Mouse (Mus musculus): Measurements from ENCODE around the gene Cd8b1.

The Cd8b1 gene

GRCm38 (mm10) chr6:71352201-71352600, 29.6 kb downstream of the Cd8b1 start:
- no peak for DNase-seq

GRCm38 (mm10) chr6:71352866-71353427, 30.4 kb downstream of the Cd8b1 start:
- no peak for DNase-seq

DNA sequence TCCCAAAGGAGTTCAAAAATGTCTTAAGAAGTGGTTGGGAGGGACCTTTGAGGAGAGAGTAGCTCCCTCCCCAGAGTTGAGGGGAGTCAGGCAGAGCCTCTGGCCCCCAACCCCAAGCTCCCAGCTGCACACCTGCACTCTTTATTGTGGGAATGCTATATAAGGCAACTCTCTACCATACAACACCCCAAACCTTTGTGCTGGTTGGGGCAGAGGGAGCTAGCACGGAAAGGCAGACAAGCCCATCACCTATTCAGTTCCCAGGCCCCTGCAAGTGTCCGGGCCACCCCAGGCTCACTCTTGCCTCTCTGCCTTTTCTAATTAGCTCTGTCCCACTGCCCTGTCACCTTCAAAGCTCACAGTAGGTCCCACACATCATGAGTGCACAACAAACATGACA, 31.1 kb downstream of the Cd8b1 start:
- no peak for DNase-seq

DNA sequence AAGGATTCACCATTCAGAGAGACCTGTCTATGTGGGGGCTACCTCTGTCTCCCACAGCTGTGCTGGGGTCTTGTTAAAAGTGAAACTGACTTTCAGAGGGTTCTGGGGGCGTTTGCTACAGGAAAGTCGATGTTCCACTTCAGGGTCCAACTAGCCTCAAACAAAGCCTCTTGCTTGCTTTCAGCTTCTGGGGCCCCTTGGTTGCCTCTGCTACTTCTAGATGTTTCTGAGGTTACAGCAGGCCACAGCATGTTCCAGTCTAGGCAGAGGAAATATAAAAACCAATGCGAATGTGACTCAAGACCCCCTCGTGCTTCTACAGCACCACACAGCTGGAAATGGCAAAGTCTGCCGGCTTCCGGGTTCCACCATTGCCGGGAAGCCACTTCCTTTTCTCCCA, 34.9 kb downstream of the Cd8b1 start:
- DNase-seq = no peak

DNA sequence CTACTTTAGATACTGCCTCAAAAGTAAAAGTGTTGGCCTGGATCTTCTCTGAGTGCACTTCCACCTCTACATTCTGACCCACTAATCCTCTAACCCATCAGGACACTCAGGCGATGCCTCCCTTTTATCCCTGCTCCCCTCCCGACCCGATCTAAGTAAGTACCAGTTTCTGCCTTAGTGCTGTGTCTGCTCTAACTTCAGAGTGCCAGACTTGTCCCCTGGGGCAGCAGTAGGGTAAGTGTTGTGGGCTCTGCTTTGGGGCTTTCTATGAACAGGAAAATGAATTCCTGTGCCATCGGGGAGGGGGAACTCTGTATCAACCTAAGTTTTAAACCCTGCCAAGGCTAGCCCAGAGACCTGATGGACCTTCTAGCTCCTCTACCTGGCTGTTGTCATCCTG, 37.6 kb downstream of the Cd8b1 start:
- DNase-seq = no peak

DNA sequence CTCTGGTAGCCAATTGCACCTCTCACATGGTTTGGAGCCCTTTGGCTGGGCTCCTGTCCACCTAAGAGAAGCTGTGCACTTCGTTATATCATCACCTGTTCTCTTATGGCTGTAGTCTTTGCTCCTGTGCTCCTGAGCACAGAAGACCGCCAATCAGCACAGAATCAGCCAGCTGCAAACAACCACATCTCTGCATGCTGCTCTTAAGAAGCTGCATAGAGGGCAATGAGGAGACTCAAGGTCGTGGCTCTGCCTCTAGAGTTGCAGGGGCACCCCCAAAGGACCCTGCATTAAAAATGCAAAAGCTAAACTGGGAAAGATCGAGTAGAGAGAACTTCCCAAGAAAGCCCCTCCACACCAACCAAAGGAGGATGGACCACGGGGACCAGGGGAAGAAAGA, 38.2 kb downstream of the Cd8b1 start:
- no peak for DNase-seq

DNA sequence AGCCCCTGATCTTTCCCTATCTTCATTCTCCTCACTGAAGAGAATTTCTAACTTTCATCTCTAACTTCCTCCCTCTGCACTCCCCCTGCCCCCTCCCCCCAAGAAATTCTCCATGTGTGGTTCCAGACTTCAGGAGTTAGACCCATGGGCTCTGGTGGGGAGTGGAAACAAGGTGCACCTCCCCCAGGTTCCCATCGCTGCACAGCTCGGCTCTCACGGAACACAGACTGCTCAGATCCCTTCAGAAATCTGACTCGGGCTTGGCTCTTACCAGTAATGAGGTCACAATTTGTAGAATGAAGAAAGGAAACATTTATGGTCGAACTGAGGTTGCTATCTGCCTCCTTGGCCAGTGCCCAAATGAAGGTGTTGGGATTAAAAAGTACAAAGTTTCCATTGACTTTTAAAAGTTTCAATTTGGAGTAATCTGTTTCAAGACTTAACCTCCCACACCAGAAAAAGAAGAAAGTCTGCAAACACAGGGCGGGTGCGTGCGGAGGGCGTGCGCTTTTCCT, 38.6 kb downstream of the Cd8b1 start:
- no peak for DNase-seq

GRCm38 (mm10) chr6:71363995-71364394, 41.4 kb downstream of the Cd8b1 start:
- no peak for DNase-seq

- DNase-seq = no peak
Measured at GRCm38 (mm10) chr6:71369416-71369815, 46.8 kb downstream of the Cd8b1 start.

GRCm38 (mm10) chr6:71371085-71371605, 48.6 kb downstream of the Cd8b1 start:
- no peak for DNase-seq

DNA sequence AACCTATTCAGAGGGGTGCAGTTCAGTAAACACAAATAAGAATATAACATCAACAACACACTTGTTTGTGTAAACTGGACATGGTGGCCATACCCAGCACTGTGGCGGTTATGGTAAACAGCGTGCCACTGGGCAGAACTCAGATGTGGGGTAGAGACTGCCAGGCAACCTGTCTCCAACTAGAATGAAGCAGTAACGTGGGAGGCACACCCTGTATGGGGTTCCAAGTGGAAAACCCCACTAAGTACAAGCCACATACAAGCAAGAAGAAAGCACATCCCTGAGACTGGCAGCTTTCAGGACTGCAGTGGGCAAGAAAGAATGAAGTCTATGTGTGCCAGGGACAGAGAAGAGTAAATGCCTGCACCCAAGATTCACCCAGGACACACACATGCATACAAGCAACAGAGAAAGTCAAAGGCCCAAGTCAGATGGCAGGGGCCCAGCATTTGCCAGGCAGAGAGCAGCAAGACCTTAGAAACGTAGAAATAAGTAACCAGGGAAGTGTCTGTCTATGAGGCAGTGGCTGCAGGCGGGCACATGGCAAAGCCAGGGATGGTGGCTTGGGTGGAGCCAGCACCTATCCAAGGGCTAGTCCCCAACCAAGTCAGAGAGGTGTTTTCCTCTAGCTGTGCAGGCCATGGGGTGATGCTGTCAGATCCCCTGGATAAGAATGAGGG, 49.6 kb downstream of the Cd8b1 start:
- no peak for DNase-seq

- DNase-seq = no peak
Measured at GRCm38 (mm10) chr6:71373249-71373775, 50.7 kb downstream of the Cd8b1 start, which contains the start of gene Cd8a. Gene Cd8a, plus strand, starts transcription at chr6:71373427.

GRCm38 (mm10) chr6:71374311-71374829, 51.8 kb downstream of the Cd8b1 start:
- DNase-seq = no peak

DNA sequence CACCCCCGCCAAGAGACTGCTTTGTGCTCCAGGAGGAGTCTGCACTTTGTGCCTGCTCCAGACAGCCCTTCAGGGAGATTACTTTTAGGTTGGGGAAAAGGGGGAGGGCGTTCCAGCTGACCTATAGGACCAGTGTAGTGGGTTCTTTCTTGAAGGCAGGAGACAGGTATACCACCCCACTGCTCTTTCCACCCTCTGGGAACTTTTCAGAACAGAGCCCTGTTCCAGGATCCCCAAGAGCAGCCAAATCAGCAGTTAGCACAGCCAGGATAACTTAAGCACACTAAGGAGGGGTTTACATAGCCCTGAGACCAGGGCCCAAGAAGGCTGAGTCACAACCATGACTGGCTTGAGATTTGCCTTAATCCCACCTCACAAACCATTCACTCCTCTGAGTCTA, 52.3 kb downstream of the Cd8b1 start:
- DNase-seq = no peak

- DNase-seq = no peak
Measured at GRCm38 (mm10) chr6:71376711-71377110, 54.1 kb downstream of the Cd8b1 start.

- DNase-seq = no peak
Measured at GRCm38 (mm10) chr6:71381654-71382053, 59.1 kb downstream of the Cd8b1 start.

Measured in cerebellum, adult 9-10 months (tissue).